Mouse (Mus musculus): Measurements from ENCODE around the gene Lctl. TPM values are rescaled to one million over a fixed set of nuclear protein-coding genes. Genes with fewer than 3 reads are reported as not detected.

Gene Lctl
- polyA plus RNA-seq, 2 experiments, result 0.02 TPM; not detected in 1

GRCm38 (mm10) chr9:64110502-64110901, 6.4 kb upstream of the Lctl start:
- whole genome bisulfite sequencing (ENCODE audit: insufficient replicate concordance), result 84% methylated on average over 16 of the region's 16 CpGs
- ATAC-seq (ENCODE audit: insufficient read depth), result no peak
- TF ChIP-seq EP300 (IDR thresholded peaks at IDR 0.05; ENCODE audit: low read depth) (no peak), CTCF (IDR thresholded peaks at IDR 0.05; ENCODE audit: low read depth) (no peak)
- Histone ChIP-seq H3K9ac (replicated peaks) (no peak overlapping the region), H3K27me3 (ENCODE audit: control insufficient read depth, insufficient read depth, low read length) (no peaks in the 10 kb centered on the region), H3K27ac (no peak overlapping the region), H3K4me1 (replicated peaks; ENCODE audit: control insufficient read depth in 2 of 2, insufficient read depth in 2 of 2, low read length in 1 of 2) (0 out of 4 replicates have a peak, but pooled peaks cover 0 to 3% of the 10 kb centered on the region in 2 experiments), H3K4me3 (ENCODE audit: insufficient read depth in 1 of 2, low read depth in 2 of 2, low read length in 2 of 2) (no peak overlapping the region), H3K9me3 (ENCODE audit: control insufficient read depth, low read length) (no peaks in the 10 kb centered on the region), H3K36me3 (replicated peaks; ENCODE audit: control insufficient read depth, insufficient read depth, low read depth) (no peaks in the 10 kb centered on the region), H3K4me2 (ENCODE audit: low read depth) (no peak overlapping the region)
- no peak for DNase-seq (ENCODE audit: low read depth in 3 of 3, low spot score in 3 of 3)

- no peak for TF ChIP-seq EP300 (IDR thresholded peaks at IDR 0.05; ENCODE audit: low read depth)
- no peak for TF ChIP-seq CTCF (IDR thresholded peaks at IDR 0.05; ENCODE audit: low read depth)
- H3K9me3 ChIP-seq (ENCODE audit: control insufficient read depth, low read length), result no peaks in the 10 kb centered on the region
- H3K9ac ChIP-seq (replicated peaks), result no peak overlapping the region
- no peaks in the 10 kb centered on the region for H3K36me3 ChIP-seq (replicated peaks; ENCODE audit: control insufficient read depth, insufficient read depth, low read depth)
- H3K27me3 ChIP-seq (ENCODE audit: control insufficient read depth, insufficient read depth, low read length), result no peaks in the 10 kb centered on the region
- no peak overlapping the region for H3K4me2 ChIP-seq (ENCODE audit: low read depth)
- DNase-seq (ENCODE audit: low read depth in 3 of 3, low spot score in 3 of 3) (no peak), ATAC-seq (ENCODE audit: insufficient read depth) (no peak)
- 30% methylated on average over 2 of the region's 2 CpGs for WGBS (ENCODE audit: insufficient replicate concordance)
- H3K4me1 ChIP-seq (replicated peaks; ENCODE audit: control insufficient read depth in 2 of 2, insufficient read depth in 2 of 2, low read length in 1 of 2), result 0 out of 4 replicates have a peak, but pooled peaks cover 0 to 3% of the 10 kb centered on the region in 2 experiments
- no peak overlapping the region for H3K4me3 ChIP-seq (ENCODE audit: insufficient read depth in 1 of 2, low read depth in 2 of 2, low read length in 2 of 2)
- H3K27ac ChIP-seq, result no peak overlapping the region
These were observed 2.3 kb upstream of the Lctl start for GRCm38 (mm10) chr9:64114646-64115045.

DNA sequence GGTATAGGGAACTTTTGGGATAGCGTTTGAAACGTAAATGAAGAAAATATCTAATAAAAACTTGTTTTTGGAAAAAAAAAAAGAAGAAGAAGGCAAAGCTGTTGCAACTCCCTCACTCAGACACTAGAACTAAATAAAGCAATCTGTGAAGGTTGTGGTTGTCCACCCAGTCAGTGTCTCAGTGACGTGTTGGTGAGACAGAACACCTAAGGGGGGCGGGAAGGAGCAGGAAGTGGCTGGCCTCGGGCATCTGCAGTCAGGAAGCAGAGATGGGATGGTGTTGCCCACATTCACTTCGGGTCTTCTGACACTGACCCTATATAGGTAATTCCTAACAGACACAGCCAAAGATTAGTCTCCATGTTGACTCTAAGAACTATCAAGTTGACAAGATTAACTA, 1.2 kb upstream of the Lctl start:
- DNase-seq (ENCODE audit: low read depth in 3 of 3, low spot score in 3 of 3) (no peak), ATAC-seq (ENCODE audit: insufficient read depth) (no peak)
- TF ChIP-seq EP300 (IDR thresholded peaks at IDR 0.05; ENCODE audit: low read depth), result no peak
- TF ChIP-seq CTCF (IDR thresholded peaks at IDR 0.05; ENCODE audit: low read depth), result no peak
- Histone ChIP-seq H3K4me3 (ENCODE audit: insufficient read depth in 1 of 2, low read depth in 2 of 2, low read length in 2 of 2) (no peak overlapping the region), H3K9me3 (ENCODE audit: control insufficient read depth, low read length) (no peaks in the 10 kb centered on the region), H3K4me2 (ENCODE audit: low read depth) (no peak overlapping the region), H3K27ac (no peak overlapping the region), H3K4me1 (replicated peaks; ENCODE audit: control insufficient read depth in 2 of 2, insufficient read depth in 2 of 2, low read length in 1 of 2) (peaks cover 0 to 3% of the 10 kb centered on the region in 2 experiments; a peak in 2 of 4 replicates), H3K36me3 (replicated peaks; ENCODE audit: control insufficient read depth, insufficient read depth, low read depth) (no peaks in the 10 kb centered on the region), H3K9ac (replicated peaks) (no peak overlapping the region), H3K27me3 (ENCODE audit: control insufficient read depth, insufficient read depth, low read length) (no peaks in the 10 kb centered on the region)
- 34% methylated on average over 6 of the region's 6 CpGs for WGBS (ENCODE audit: insufficient replicate concordance)

GRCm38 (mm10) chr9:64119898-64120297, 3.0 kb downstream of the Lctl start:
- H3K27me3 ChIP-seq (ENCODE audit: control insufficient read depth, insufficient read depth, low read length), result no peaks in the 10 kb centered on the region
- H3K4me1 ChIP-seq (replicated peaks; ENCODE audit: control insufficient read depth in 2 of 2, insufficient read depth in 2 of 2, low read length in 1 of 2), result no peaks in the 10 kb centered on the region; a peak in 3 of 4 replicates
- H3K4me3 ChIP-seq (ENCODE audit: insufficient read depth in 1 of 2, low read depth in 2 of 2, low read length in 2 of 2), result no peak overlapping the region
- no peaks in the 10 kb centered on the region for H3K36me3 ChIP-seq (replicated peaks; ENCODE audit: control insufficient read depth, insufficient read depth, low read depth)
- H3K4me2 ChIP-seq (ENCODE audit: low read depth), result no peak overlapping the region
- H3K27ac ChIP-seq, result no peak overlapping the region
- ATAC-seq (ENCODE audit: insufficient read depth) (no peak), DNase-seq (ENCODE audit: low read depth in 3 of 3, low spot score in 3 of 3) (peak; percentile 52 to 61 (median 59))
- no peaks in the 10 kb centered on the region for H3K9me3 ChIP-seq (ENCODE audit: control insufficient read depth, low read length)
- H3K9ac ChIP-seq (replicated peaks), result no peak overlapping the region
- WGBS (ENCODE audit: insufficient replicate concordance), result 17% methylated on average over 8 of the region's 8 CpGs
- peak; percentile 98 for TF ChIP-seq CTCF (IDR thresholded peaks at IDR 0.05; ENCODE audit: low read depth)
- no peak for TF ChIP-seq EP300 (IDR thresholded peaks at IDR 0.05; ENCODE audit: low read depth)

GRCm38 (mm10) chr9:64120584-64121277, 3.8 kb downstream of the Lctl start:
- Histone ChIP-seq H3K4me3 (ENCODE audit: insufficient read depth in 1 of 2, low read depth in 2 of 2, low read length in 2 of 2) (peak overlapping the region; percentile 3 to 32; a peak in 1 of 4 replicates), H3K4me1 (replicated peaks; ENCODE audit: control insufficient read depth in 2 of 2, insufficient read depth in 2 of 2, low read length in 1 of 2) (no peaks in the 10 kb centered on the region; a peak in 3 of 4 replicates), H3K4me2 (ENCODE audit: low read depth) (peak overlapping the region; percentile 43), H3K27ac (no peak overlapping the region), H3K9me3 (ENCODE audit: control insufficient read depth, low read length) (no peaks in the 10 kb centered on the region), H3K9ac (replicated peaks) (no peak overlapping the region), H3K36me3 (replicated peaks; ENCODE audit: control insufficient read depth, insufficient read depth, low read depth) (no peaks in the 10 kb centered on the region), H3K27me3 (ENCODE audit: control insufficient read depth, insufficient read depth, low read length) (no peaks in the 10 kb centered on the region)
- WGBS (ENCODE audit: insufficient replicate concordance), result 34% methylated on average over 11 of the region's 11 CpGs
- ATAC-seq (ENCODE audit: insufficient read depth), result peak; percentile 31; the same call in 1 of the 2 replicates
- no peak for TF ChIP-seq CTCF (IDR thresholded peaks at IDR 0.05; ENCODE audit: low read depth)
- peak; percentile 27 to 42 (median 39) for DNase-seq (ENCODE audit: low read depth in 3 of 3, low spot score in 3 of 3)

All from liver, embryonic 14.5 days (tissue).